Mouse (Mus musculus) olfactory bulb, adult 2 months (tissue): ENCODE measurements at regions not wholly inside any gene's neighbourhood (a gene's known extent, or its start where the extent isn't known, plus 50 kb on each side); places are given as distances from the start of the nearest gene placed in this dataset.

Experiments used
- CTCF ChIP-seq: fragments of 200-500 bp; IDR thresholded peaks from 2 replicates; pipeline ENCODE4 v1.5.1; 2012; ENCODE audit warnings: low read depth, mild to moderate bottlenecking, low read length, moderate library complexity; ENCODE audit not compliant: insufficient read depth
- POLR2A ChIP-seq: fragments of 200-500 bp; IDR thresholded peaks from 2 replicates; pipeline ENCODE4 v1.6.1; 2012; ENCODE audit warnings: mild to moderate bottlenecking, low read depth, low read length, moderate library complexity; ENCODE audit not compliant: insufficient read depth

DNA sequence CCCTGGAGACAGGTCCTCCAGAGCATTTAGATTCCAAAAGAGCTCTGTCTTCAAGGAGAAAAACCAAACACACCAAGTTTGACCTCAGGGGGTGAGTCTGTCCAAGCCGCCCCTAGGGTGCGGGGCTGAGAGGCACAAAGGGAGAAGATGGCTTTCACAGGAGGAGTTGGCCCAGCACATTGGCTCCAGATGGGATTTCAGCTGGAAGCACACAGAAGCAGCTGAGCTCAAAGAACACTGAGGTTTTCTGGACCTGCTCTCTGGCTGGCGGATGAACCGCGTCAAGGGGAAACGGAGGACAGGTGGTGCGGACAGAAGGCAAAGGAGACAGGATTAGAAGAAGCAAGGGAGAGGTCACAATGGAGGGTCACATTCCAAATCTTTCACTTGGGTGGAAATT, 466.9 kb downstream of the Prss52 start:
- TF ChIP-seq CTCF (no peak), POLR2A (no peak)
